Mouse (Mus musculus) cerebellum, adult 2 months (tissue): Measurements from ENCODE around the gene Crip3.

Experiments used
- CTCF ChIP-seq: fragments of 200-500 bp; IDR thresholded peaks from 2 replicates; pipeline ENCODE4 v1.5.1; 2011; ENCODE audit warnings: low read depth, mild to moderate bottlenecking, control low read depth, low read length, moderate library complexity, borderline replicate concordance; ENCODE audit not compliant: insufficient read depth
- POLR2A ChIP-seq: fragments of 200-500 bp; IDR thresholded peaks from 2 replicates; pipeline ENCODE4 v1.6.1; 2011; ENCODE audit warnings: low read length, control low read depth, borderline replicate concordance; ENCODE audit not compliant: insufficient read depth

DNA sequence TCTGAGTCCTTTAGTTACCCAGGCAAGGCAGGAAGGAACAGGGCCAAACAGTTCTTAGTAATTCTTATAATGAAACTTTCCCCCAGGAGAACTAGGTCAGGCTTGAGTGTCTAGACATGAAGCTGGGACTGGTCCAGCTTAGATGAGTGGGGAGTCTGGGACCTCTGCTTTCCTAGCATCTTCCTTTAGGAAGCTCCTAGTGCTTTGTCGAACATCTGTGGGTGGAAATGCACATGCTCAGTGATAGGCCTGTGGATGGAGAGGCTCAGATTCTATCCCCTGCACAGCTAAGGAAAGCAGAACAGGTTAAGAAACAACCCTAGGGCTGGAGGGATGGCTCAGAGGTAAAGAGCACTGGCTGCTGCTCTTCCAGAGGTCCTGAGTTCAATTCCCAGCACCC, 34.1 kb upstream of the Crip3 start:
- TF ChIP-seq POLR2A (no peak), CTCF (no peak)
